Mouse (Mus musculus) heart, postnatal 0 days (tissue): ENCODE data around the gene Gm26938.

ENCODE experiments used
- CTCF ChIP-seq: IDR thresholded peaks from 2 replicates; pipeline ENCODE4 v1.5.1; 2016; ENCODE audit warnings: antibody characterized with exemption, control low read depth, low read depth
- EP300 ChIP-seq: IDR thresholded peaks from 2 replicates; pipeline ENCODE4 v1.6.1; 2016; ENCODE audit warnings: antibody characterized with exemption, low read depth

- TF ChIP-seq CTCF (no peak; the same call in 1 of the 2 replicates), EP300 (no peak)
Measured at GRCm38 (mm10) chr5:139789466-139789865, 36.7 kb downstream of the Gm26938 start.
